Mouse (Mus musculus) urinary bladder, postnatal 36 days (tissue): ENCODE results near the gene Zbtb11.
"Not testable (repeated sequence)": the region's sequence is repeated elsewhere in the genome, so short reads cannot be mapped to it uniquely, and the experiment has no call there.

Source experiments
- DNase-seq, 2 experiments: peaks; one replicate each; pipeline ENCODE4 v3.0.0; 2022; ENCODE audit warnings: low spot score in 2 of 2, mixed read lengths in 1 of 2

Zbtb11 gene

GRCm38 (mm10) chr16:56038090-56038489 is 64.4 kb downstream of the Zbtb11 start:
- DNase-seq: no peak

DNA sequence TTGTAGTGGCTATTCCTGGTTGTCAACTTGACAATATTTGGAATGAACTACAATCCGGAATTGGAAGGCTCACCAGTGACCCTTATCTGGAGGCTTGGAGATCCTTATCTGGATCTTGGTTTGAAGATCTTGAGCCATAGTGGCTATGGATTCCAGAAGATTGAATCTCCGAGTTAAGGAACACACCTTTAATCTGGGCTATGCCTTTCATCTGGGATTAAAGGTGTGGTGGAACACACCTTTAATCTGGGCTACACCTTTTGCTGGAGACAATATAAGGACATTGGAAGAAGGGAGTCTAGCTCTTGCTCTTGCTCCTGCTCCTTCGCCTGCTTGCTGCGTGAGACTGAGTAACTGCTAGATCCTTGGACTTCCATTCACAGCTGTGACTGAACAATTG is 74.4 kb downstream of the Zbtb11 start, which contains the start of gene Senp7:
Gene Senp7 (plus strand): TSS at position 301 of the 400 bp plus-strand sequence.
- DNase-seq: not testable (repeated sequence)

- DNase-seq: no peak
These were observed 82.2 kb downstream of the Zbtb11 start for GRCm38 (mm10) chr16:56055911-56056310.

DNA sequence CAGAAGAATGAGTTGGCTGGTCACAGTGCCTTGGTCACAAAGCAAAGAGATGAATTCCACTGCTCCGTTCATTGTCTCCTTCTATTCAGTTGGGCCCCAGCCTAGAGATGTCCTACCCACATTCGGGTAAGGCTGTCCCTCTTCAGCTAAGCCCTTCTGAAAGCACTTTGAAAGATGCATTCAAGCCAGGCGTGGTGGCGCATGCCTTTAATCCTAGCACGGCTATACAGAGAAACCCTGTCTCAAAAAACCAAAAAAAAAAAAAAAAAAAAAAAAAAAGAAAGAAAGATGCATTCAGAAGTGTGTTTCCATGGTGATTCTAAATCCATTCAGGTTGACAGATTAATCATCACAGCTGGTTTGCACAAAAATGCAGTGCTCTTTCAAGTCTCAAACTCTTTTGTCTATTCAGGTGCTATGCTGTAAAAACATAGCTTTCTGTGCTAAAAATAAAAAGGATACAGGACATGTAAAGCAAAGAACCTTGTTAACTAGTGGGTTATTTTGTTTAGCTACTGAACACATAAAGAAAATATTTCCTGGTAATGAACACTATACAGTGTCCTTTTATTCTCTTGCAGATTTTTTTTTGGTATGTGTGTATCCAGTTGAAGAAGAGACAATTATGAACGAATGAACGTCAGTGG is 83.4 kb downstream of the Zbtb11 start:
- DNase-seq: no peak

DNA sequence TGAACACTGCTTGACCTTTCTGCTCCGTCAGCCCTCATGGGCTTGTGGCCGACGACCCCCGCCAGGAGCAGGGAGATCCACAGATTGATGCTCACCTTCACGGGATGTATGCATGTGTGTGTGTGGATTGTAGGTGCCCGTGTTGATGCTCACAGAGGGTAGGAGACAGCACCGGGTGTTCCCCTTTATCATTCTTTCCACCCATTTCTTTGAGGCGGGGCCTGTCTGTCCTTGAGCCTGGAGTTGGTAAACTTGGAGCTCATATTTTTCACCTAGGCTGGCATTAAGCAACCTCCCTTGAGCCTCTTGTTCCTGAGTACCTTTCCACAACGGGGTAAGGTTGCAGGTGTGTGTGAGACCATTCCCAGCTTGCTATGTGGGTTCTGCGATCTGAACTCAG is 84.5 kb downstream of the Zbtb11 start:
- no peak for DNase-seq
